Mouse (Mus musculus) left cerebral cortex, adult 2 months (tissue): ENCODE measurements around the gene Rpl27a. TPM values are rescaled to one million over a fixed set of nuclear protein-coding genes. Genes with fewer than 3 reads are reported as not detected.

Experiments used
- DNase-seq, 2 experiments: peaks; one replicate each; pipeline ENCODE4 v3.0.0; 2021 to 2022; ENCODE audit warnings: low spot score in 2 of 2, mixed read lengths in 1 of 2; ENCODE audit errors: extremely low spot score in 1 of 2
- H3K27ac ChIP-seq: fragments of 200-600 bp; 2 replicates; pipeline ENCODE4 v1.8.1; 2022
- H3K4me3 ChIP-seq: fragments of 200-600 bp; 2 replicates; pipeline ENCODE4 v1.8.1; 2022
- CTCF ChIP-seq: fragments of 200-600 bp; IDR thresholded peaks from 2 replicates; pipeline ENCODE4 v1.8.1; 2022; ENCODE audit warnings: antibody characterized with exemption, mild to moderate bottlenecking, moderate library complexity
- intact Hi-C: fragments of 180-260 bp; cut with DNase I; formaldehyde crosslinking; loops from one replicate; pipeline ENCODE4 v1.15.1; 2025
- long read RNA-seq, 2 experiments: library from polyadenylated mRNA; stranded (forward); transcript quantifications; one replicate each; pipeline ENCODE4 v2.0.0; 2021; ENCODE audit warnings: borderline mapping rate in 2 of 2
- total RNA-seq, 2 experiments: library from RNA; stranded (reverse); gene quantifications; 2 replicates each; pipeline ENCODE4 v1.2.3; 2021

Rpl27a gene
- total RNA-seq: 100 to 1,000 TPM; 145 to 147 TPM
- long read RNA-seq, experiment 1, transcript Rpl27a-203 (5 exons, 1,158 nt): major isoform, 60 of 63 reads
- long read RNA-seq, experiment 1, partial matches to known transcripts: 2 of 63 reads
- long read RNA-seq, experiment 1, other reads (novel, unspliced or antisense): 0 of 63 reads
- long read RNA-seq, experiment 2, transcript Rpl27a-203 (5 exons, 1,158 nt): major isoform, 65 of 73 reads
- long read RNA-seq, experiment 2, partial matches to known transcripts: 4 of 73 reads
- long read RNA-seq, experiment 2, other reads (novel, unspliced or antisense): 3 of 73 reads

- intact Hi-C loops: loop anchor here (1.0 to 2.0 kb wide), 3 partner anchors 26 to 98 kb away; no protein-coding TSS in a partner anchor
- Histone ChIP-seq H3K4me3 (peak within 1 kb of the TSS; percentile 91), H3K27ac (peak within 1 kb of the TSS; percentile 99)
- peak; percentile 99 for DNase-seq
- TF ChIP-seq CTCF: no peak; the same call in 1 of the 2 replicates
These were observed at the start of gene Rpl27a for GRCm38 (mm10) chr7:109518838-109519696. Rpl27a (plus strand) TSS chr7:109519147.

- intact Hi-C loops: no loop called here
- no peak for TF ChIP-seq CTCF
- Histone ChIP-seq H3K27ac (no peak overlapping the region), H3K4me3 (no peak overlapping the region)
- DNase-seq: no peak
These were observed 48.2 kb upstream of the Rpl27a start for GRCm38 (mm10) chr7:109470700-109471099.

- Histone ChIP-seq H3K27ac (no peak overlapping the region), H3K4me3 (no peak overlapping the region)
- intact Hi-C loops: no loop called here
- no peak for DNase-seq
- TF ChIP-seq CTCF: no peak
These were observed 41.0 kb upstream of the Rpl27a start for GRCm38 (mm10) chr7:109477926-109478325.

- H3K4me3 ChIP-seq: peak overlapping the region; percentile 19; the same call in 1 of the 2 replicates
- intact Hi-C loops: no loop called here
- DNase-seq: no peak
- TF ChIP-seq CTCF: peak; percentile 38
- H3K27ac ChIP-seq: no peak overlapping the region
These were observed 38.2 kb upstream of the Rpl27a start for GRCm38 (mm10) chr7:109480765-109481197.

GRCm38 (mm10) chr7:109484221-109484620 lies 34.7 kb upstream of the Rpl27a start:
- DNase-seq: no peak
- intact Hi-C loops: no loop called here
- TF ChIP-seq CTCF: no peak
- H3K4me3 ChIP-seq: no peak overlapping the region
- no peak overlapping the region; the same call in 1 of the 2 replicates for H3K27ac ChIP-seq

- peak overlapping the region; percentile 50 for H3K4me3 ChIP-seq
- intact Hi-C loops: loop anchor here (1.0 kb wide), 1 partner anchor 26 kb away; no protein-coding TSS in a partner anchor
- no peak for TF ChIP-seq CTCF
- peak overlapping the region; percentile 79 for H3K27ac ChIP-seq
- peak in 1 of 2 experiments; percentile 36 for DNase-seq
These were observed 26.2 kb upstream of the Rpl27a start for GRCm38 (mm10) chr7:109492616-109493318.

- intact Hi-C loops: loop anchor here (1.0 kb wide), 1 partner anchor 25 kb away; no protein-coding TSS in a partner anchor
- TF ChIP-seq CTCF: no peak; the same call in 1 of the 2 replicates
- H3K27ac ChIP-seq: peak overlapping the region; percentile 79
These were observed 25.3 kb upstream of the Rpl27a start for GRCm38 (mm10) chr7:109493319-109494316.

GRCm38 (mm10) chr7:109497507-109497906 lies 21.4 kb upstream of the Rpl27a start:
- H3K27ac ChIP-seq: no peak overlapping the region
- intact Hi-C loops: no loop called here
- H3K4me3 ChIP-seq: no peak overlapping the region
- no peak for TF ChIP-seq CTCF
- no peak for DNase-seq

More at GRCm38 (mm10) chr7:109493319-109494316, 25.3 kb upstream of the Rpl27a start:
- peak; percentile 43 to 60 for DNase-seq
- H3K4me3 ChIP-seq: peak overlapping the region; percentile 50

- intact Hi-C loops: no loop called here
- DNase-seq: no peak
- H3K27ac ChIP-seq: no peak overlapping the region
These were observed 11.8 kb upstream of the Rpl27a start for GRCm38 (mm10) chr7:109507119-109507518.

GRCm38 (mm10) chr7:109507572-109507971 lies 11.4 kb upstream of the Rpl27a start:
- Histone ChIP-seq H3K27ac (no peak overlapping the region), H3K4me3 (no peak overlapping the region)
- intact Hi-C loops: no loop called here
- no peak for TF ChIP-seq CTCF
- DNase-seq: no peak

More at GRCm38 (mm10) chr7:109507119-109507518, 11.8 kb upstream of the Rpl27a start:
- TF ChIP-seq CTCF: no peak
- H3K4me3 ChIP-seq: no peak overlapping the region
